Mouse (Mus musculus) lung, adult 2 months (tissue): Measurements from ENCODE around the gene Med26. TPM values are rescaled to one million over a fixed set of nuclear protein-coding genes. Genes with fewer than 3 reads are reported as not detected.
A peak's percentile ranks its signal among the peaks of the same experiment; 100 is the strongest.

ENCODE experiments used
- DNase-seq: peaks from one replicate; pipeline ENCODE4 v3.0.0; 2022
- H3K4me1 ChIP-seq: fragments of 200-500 bp; 2 replicates; pipeline ENCODE4 v1.6.1; 2011; ENCODE audit warnings: low read length; ENCODE audit not compliant: control insufficient read depth, insufficient read depth
- H3K4me3 ChIP-seq: fragments of 200-500 bp; replicated peaks from 2 replicates; pipeline ENCODE3; 2011; ENCODE audit warnings: low read depth, mild to moderate bottlenecking, control low read depth, low read length; ENCODE audit errors: extremely low read depth
- CTCF ChIP-seq: fragments of 200-500 bp; IDR thresholded peaks from 2 replicates; pipeline ENCODE4 v1.5.1; 2011; ENCODE audit warnings: mild to moderate bottlenecking, low read length, control low read depth; ENCODE audit not compliant: insufficient read depth
- POLR2A ChIP-seq: fragments of 200-500 bp; IDR thresholded peaks from 2 replicates; pipeline ENCODE4 v1.6.1; 2011; ENCODE audit warnings: low read depth, mild to moderate bottlenecking, control low read depth, low read length, borderline replicate concordance; ENCODE audit errors: extremely low read depth
- WGBS: fragments of 180-500 bp; shearing (Covaris S2); methylation state at CpG from one replicate; pipeline ENCODE4 v1.1.7; 2018; 5-methylcytosine and 5-hydroxymethylcytosine counted together
- polyA plus RNA-seq: library from polyadenylated mRNA; depleted of rRNA; stranded (reverse); fragments of >200 nt; gene quantifications from 2 replicates; pipeline ENCODE4 v1.2.3, GENCODE M21; 2012

Gene Med26
- polyA plus RNA-seq, 1 experiment: 10.0 TPM

- Histone ChIP-seq H3K4me3 (no peak overlapping the region), H3K4me1 (peaks cover 3% of the 10 kb centered on the region)
- TF ChIP-seq POLR2A: no peak
- 90% methylated on average over 6 of the region's 6 CpGs for WGBS
- no peak for DNase-seq
Observed at GRCm38 (mm10) chr8:72575915-72576314, 27.8 kb upstream of the Med26 start.

GRCm38 (mm10) chr8:72573450-72573849 is 25.4 kb upstream of the Med26 start:
- no peak for DNase-seq

GRCm38 (mm10) chr8:72572507-72572906 is 24.4 kb upstream of the Med26 start:
- no peak for DNase-seq
- Histone ChIP-seq H3K4me1 (peaks cover 7% of the 10 kb centered on the region), H3K4me3 (peak overlapping the region; percentile 67)
- no peak for TF ChIP-seq CTCF
- no peak for TF ChIP-seq POLR2A
- WGBS: 11% methylated on average over 10 of the region's 10 CpGs

More at GRCm38 (mm10) chr8:72573450-72573849, 25.4 kb upstream of the Med26 start:
- TF ChIP-seq CTCF (no peak), POLR2A (no peak)
- peaks cover 7% of the 10 kb centered on the region for H3K4me1 ChIP-seq
- 74% methylated on average over 6 of the region's 6 CpGs for WGBS
- H3K4me3 ChIP-seq: no peak overlapping the region

GRCm38 (mm10) chr8:72571611-72572473 is 23.8 kb upstream of the Med26 start, which contains the start of gene Tmem38a:
TSS of gene Tmem38a (plus strand) at chr8:72572055.
- Histone ChIP-seq H3K4me3 (peak within 1 kb of the TSS; percentile 94), H3K4me1 (peaks cover 7% of the 10 kb centered on the region)
- TF ChIP-seq CTCF (no peak), POLR2A (peak; percentile 56; the same call in 1 of the 2 replicates)
- DNase-seq: peak; percentile 76
- 1% methylated on average over 45 of the region's 45 CpGs for WGBS

- peak; percentile 84; the same call in 1 of the 2 replicates for TF ChIP-seq POLR2A
- TF ChIP-seq CTCF: no peak
- peaks cover 7% of the 10 kb centered on the region for H3K4me1 ChIP-seq
- under 1% methylated on average over 52 of the region's 52 CpGs for WGBS
- DNase-seq: peak; percentile 99
- H3K4me3 ChIP-seq: peak within 1 kb of the TSS; percentile 94
Observed at GRCm38 (mm10) chr8:72570633-72571610, 22.9 kb upstream of the Med26 start, which contains the start of gene Smim7. TSS of gene Smim7 (minus strand) at chr8:72571088.

- peaks cover 4% of the 10 kb centered on the region; the same call in 1 of the 2 replicates for H3K4me1 ChIP-seq
- DNase-seq: no peak
- H3K4me3 ChIP-seq: no peak overlapping the region
- WGBS: 86% methylated on average over 2 of the region's 2 CpGs
- no peak for TF ChIP-seq CTCF
- TF ChIP-seq POLR2A: no peak
Observed at GRCm38 (mm10) chr8:72565970-72566369, 17.9 kb upstream of the Med26 start.

GRCm38 (mm10) chr8:72561111-72561689 is 13.1 kb upstream of the Med26 start:
- no peaks in the 10 kb centered on the region for H3K4me1 ChIP-seq
- 81% methylated on average over 1 of the region's 1 CpGs for WGBS
- DNase-seq: no peak
- H3K4me3 ChIP-seq: no peak overlapping the region
- TF ChIP-seq POLR2A: no peak
- no peak for TF ChIP-seq CTCF

GRCm38 (mm10) chr8:72555770-72556169 is 7.7 kb upstream of the Med26 start:
- no peak for TF ChIP-seq POLR2A
- no peak for TF ChIP-seq CTCF
- WGBS: 65% methylated on average over 4 of the region's 4 CpGs
- Histone ChIP-seq H3K4me1 (no peaks in the 10 kb centered on the region), H3K4me3 (no peak overlapping the region)
- no peak for DNase-seq
